Mouse (Mus musculus): Measurements from ENCODE around the gene Haao. TPM values are rescaled to one million over a fixed set of nuclear protein-coding genes. Genes with fewer than 3 reads are reported as not detected.
A peak's percentile ranks its signal among the peaks of the same experiment; 100 is the strongest.

The Haao gene
- total RNA-seq (2021): under 1 TPM in 1 of 2 experiments, not detected in 1; 0.30 TPM
- long read RNA-seq: 0 reads

DNA sequence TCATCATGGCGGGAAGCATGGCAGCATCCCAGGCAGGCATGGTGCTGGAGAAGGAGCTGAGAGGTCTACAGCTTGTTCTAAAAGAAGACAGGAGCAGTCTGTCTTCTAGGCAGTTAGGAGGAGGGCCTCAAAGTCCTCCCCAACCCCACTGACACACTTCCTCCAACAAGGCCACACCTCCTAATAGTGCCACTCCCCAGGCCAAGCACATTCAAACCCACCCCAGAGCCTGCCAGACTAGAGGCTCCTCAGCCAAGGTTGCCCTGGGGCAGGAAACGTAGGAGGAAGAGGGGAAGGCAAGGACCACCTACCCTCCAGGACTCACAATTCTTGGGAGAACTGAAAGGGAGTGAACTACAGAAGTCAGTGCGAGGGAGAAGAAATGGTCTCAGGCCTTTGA lies at the start of gene Haao:
Haao (minus strand) TSS at position 149 of the 400 bp plus-strand sequence.
- no peak for DNase-seq (ENCODE audit: low spot score in 2 of 2)

DNA sequence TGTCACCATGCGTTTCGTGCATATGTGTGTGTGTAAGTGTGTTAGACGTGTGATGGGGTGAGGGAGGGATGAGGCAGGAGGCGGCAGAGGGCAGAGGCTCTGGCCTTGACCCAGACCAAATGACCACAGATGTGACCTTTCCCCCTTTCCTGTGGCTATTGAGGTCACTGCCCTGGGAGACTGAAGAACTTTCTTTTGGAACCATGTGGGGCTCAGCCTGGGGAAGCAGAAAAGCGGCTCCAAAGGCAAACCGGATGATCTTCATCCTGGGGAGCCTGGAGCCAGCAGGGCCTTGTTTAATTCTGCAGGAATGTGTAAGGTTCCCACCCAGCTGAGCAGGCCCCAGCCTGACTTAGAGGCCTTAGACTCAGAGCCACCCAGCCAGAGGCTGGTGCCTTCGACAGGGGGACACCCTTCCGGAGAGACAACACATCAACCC lies 49.6 kb upstream of the Haao start:
- DNase-seq (ENCODE audit: low spot score in 2 of 2): no peak

DNA sequence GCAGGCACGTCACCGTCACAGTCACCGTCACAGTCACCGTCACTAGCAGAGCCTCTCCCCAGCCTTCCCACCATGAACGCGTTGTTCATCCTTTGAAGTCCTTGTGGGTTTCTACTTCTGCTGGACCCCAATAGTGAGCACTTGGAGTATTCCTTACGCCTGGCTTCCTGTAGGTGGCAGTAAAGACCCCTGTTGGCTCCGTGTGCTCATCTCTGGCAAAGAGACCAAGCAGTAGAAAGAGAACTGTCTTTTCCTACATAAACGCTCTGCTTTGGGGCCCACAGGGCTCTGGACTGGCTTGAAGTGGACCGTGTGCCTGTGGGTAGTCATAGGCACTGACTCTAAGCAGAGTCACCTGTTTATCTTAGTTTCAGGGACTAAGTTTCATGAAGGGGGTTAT lies 49.0 kb upstream of the Haao start:
- peak; percentile 21 to 65 for DNase-seq (ENCODE audit: low spot score in 2 of 2)

DNA sequence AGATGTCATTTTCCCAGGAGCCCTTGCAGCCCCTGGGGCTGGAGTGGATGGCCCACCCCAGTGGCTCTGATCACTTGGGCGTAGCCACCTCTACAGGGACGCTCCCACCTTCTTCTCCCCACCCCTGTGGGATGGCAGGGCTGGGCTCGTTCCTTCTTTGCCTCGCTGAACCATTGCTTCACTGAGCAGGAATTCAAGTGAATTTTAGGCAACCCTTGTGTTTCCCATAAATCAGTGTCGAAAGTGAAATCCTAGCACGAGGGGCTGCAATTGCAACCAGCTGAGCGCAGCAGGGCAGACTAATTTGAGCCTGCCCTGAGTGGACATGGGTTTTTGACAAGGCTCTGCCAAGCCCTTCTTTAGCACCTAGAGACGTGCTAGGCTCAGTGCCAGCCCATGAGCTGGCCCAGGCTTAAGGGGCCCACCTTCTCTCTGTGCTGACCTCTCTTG lies 47.6 kb upstream of the Haao start:
- DNase-seq (ENCODE audit: low spot score in 2 of 2): no peak

DNA sequence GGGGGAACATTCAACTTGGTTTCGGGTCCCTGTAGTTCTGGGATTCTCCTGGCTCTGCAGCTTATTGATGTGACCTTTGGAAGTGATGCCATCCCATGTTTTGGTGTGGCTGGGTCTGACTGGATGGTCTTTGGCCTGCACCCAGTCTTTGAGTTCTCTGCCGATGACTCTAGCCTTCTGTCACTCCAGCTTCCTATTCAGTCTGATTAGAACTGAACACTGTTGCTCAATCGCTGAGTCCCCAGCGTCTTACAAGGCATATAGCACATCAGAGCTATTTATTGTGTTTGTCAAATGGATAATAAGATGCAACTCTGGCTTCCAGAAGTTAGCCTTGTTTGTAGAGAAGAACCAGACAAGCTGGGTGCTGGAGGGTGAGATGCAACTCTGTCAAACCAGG lies 45.4 kb upstream of the Haao start:
- no peak for DNase-seq (ENCODE audit: low spot score in 2 of 2)

DNA sequence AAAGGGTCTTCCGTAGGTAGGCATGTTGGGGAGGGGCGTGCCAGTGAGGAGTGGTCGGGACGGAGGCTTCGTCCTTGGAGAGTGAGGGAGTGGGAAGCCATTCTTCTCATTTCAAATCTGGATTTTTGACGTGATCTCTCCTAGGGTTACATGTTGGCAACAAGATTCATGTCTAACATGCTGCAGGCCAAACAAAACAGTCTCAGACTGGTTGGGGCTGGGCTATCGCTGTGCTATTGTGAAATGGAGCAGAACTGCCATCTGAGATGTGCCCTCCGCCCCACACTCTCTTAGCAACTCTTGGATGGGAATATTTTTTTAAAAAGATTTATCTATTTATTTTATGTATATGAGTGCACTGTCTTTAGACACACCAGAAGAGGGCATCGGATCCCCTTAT lies 44.1 kb upstream of the Haao start:
- no peak for DNase-seq (ENCODE audit: low spot score in 2 of 2)

DNA sequence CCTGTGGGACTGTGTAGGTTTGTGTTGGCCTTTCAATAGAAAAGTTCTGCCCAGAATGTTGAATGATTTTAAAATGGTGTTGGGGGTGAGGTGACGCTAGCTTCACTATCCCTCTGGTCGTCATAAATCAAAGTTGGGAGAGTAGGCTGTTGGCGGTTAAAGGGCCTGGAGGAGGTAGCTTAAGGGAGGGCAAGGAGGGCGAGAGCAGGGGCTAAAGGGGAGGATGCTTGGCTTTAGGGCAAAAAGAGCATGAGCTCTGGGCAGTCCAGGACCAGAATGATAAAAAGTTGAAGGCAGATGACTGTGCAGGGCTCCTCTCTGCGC lies 42.6 kb upstream of the Haao start:
- no peak for DNase-seq (ENCODE audit: low spot score in 2 of 2)

DNA sequence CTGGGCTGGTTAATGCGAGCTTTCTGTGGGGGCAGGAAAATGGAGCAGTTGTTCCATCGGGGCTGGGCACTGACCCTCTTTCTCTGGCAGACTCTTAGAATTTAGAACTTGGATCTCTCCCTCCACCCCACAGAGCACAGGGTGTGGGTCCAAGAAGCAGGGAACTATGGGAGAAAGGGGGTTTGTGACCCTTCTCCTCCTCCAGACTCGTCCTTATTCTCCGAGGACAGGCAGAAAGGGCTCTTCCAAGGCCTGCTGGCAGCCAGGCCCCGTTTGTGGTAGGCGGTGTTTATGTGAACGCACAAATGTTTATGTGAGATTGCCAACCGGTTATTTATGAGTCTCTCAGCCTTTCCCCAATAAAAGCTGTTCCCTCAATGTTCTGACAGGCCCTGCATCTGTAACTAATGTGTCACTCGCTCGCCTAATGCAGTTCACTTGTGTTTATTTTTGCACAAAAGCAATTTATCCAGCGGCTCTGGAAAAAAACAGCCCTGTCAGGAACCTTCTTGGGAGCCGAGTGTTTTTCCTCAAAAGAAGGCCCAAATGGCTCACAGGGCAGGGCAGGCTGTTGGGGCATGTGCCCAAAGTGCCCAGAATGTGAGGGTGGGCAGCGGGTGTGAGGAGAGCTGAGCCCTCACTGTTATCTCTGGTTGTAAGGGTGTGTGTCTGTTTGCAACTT lies 42.1 kb upstream of the Haao start:
- peak; percentile 66 to 85 for DNase-seq (ENCODE audit: low spot score in 2 of 2)

DNA sequence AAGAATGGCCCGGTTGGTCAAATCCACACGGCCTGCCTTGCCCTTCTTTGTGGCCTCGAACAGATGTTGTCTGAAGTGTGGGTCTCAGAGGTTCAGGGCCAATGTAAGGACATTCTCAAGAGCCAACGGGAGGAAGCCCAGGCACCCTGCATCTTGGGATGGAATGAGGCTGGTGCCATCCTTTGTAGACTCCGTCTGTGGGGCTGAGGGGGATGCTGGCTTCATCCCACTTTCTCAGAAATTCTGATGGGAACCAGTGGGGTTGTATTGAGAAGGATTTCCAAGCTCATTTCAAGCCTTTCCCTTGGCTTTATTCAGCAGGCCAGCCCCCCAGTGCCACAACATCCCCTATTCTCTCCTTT lies 41.5 kb upstream of the Haao start:
- no peak for DNase-seq (ENCODE audit: low spot score in 2 of 2)

DNA sequence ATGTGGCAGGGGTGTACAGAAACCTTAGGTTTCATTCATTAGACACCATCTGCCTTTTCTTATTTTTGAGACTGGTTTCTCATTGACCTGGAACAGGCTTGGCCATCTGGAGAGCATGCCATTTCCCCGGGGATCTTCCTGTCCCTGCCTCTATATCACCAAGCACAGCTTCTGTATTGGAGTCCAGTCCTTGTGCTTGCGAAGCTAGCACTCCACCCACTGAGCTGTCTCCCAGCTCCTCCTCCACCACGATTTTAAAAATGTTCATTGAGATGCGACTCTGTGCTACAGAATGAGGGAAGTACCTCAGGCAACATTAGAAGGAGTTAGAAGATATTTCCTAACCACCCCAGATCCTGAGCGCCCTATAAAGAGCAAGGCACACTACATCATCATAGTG lies 39.5 kb upstream of the Haao start:
- DNase-seq (ENCODE audit: low spot score in 2 of 2): no peak

DNA sequence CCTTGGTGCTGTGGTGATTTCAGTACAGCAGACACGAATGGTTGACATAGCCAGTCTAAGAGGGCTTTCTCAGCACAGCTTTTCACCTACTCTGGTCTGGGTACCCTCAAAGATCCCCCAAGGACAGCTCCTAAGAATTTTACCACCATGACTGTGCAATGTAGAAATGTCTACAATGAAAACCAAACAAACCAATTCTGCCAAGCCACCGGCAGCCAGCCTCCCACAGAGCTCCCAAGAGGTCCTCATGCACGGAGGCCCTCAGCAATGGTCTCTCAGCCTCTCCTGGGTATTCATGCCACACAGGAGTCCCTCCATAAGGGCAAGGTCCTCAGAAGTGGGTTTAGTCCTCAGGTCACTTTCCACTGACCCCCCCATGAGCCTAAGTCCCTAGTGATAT lies 38.6 kb upstream of the Haao start:
- no peak for DNase-seq (ENCODE audit: low spot score in 2 of 2)

DNA sequence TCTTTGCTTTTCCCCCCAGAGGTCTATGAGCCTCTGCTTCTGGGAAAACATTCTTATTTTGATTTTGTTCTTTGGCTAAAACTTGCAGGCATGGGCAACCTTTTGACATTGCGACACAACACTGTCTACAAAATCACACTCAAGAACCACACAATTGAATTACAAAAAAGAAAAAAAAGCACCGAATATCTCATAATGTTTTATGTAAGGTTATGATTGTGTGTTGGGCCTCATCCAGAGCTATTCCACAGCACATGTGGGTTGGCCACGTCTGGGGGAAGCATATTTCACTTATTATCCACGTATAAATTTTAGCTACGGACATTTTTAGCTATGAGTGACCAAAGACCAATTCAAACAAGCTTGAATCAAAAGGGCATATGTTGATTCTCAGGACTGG lies 38.0 kb upstream of the Haao start:
- no peak for DNase-seq (ENCODE audit: low spot score in 2 of 2)

DNA sequence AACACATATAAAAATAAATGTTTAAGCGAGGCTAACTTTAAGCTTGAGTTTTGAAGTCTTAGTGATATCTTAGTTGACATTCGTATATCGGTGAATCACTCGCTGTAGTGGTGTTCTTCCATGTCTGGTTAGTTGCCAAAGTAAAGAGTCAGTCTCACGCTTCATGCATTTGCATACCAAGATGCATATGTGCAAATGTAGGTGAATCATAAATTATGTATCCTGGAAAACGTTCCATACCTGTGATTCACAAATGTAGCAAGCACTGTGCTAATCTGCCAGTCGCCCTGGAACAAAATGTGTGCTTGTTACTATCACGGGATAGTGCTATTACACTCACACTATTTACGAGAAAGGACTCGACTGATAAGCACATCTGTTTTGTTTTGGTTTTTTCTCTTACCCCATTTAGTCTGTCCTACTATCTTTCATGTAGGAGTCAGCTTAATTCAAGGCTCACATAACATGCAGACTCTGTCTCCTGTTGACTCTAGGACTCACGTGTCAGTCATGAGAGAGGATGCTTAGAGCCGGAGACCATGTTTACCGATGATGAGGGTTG lies 37.3 kb upstream of the Haao start:
- DNase-seq (ENCODE audit: low spot score in 2 of 2): no peak

DNA sequence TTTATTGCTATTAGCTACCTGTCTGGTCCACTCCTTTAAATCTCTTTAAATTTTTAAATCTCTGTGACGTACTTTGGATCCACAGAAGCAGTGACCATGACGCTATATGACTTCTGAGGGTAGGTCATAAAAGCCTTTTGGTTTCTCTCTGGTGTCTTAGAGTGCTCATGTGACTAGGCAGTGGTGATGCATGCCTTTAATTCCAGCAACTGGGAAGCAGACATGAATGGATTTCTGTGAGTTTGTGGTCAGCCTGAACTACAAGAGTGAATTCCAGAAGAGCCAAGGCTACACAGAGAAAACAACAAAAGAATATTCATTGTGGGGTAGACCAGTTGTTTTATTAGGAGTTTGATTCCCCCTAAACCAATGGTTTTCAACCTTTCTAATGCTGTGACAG lies 35.0 kb upstream of the Haao start:
- DNase-seq (ENCODE audit: low spot score in 2 of 2): no peak

DNA sequence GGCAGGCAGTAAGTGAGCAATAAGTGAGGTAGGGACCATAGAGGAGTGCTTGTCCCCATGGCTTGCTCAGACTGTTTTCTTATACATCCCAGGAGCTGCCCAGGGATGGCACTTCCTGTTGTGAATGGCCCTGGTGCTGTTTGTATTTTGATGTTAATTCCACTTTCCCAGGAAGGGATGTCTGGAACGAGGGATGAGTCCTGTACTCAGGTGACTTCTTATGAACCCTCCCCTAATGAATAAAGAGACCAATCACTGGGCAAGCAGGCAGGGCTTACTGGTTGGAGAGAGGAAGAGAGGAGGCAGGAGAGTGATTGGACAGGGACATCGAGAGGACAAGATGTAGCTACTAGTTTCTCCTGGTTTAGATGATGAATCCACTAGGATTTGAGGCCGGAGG lies 33.3 kb upstream of the Haao start:
- no peak for DNase-seq (ENCODE audit: low spot score in 2 of 2)

DNA sequence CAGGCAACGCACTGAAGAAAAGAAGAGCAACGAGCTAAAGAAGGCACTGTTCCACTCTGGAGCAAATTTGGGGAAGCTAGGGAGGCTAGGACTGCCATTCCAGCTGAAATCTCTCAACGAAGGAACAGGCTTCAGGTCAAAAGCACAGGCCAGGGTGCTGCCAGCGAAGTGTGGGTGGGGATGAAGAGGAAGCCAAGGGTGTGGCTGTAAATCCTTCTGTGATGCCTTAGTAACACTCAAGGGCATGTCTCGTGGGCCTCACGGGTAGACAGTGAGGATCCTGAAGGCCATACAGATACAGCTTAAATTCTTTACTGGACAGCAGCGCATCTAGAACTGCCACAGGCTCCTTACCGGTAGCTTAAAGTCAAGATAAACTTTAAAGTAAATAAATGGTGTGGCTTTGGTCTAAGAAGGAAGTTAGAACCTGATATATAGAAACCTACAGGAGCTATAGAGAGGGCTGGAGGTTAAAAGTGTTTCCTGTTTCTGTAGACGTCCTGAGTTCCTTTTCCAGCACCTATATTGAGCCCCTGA lies 32.5 kb upstream of the Haao start:
- DNase-seq (ENCODE audit: low spot score in 2 of 2): no peak

DNA sequence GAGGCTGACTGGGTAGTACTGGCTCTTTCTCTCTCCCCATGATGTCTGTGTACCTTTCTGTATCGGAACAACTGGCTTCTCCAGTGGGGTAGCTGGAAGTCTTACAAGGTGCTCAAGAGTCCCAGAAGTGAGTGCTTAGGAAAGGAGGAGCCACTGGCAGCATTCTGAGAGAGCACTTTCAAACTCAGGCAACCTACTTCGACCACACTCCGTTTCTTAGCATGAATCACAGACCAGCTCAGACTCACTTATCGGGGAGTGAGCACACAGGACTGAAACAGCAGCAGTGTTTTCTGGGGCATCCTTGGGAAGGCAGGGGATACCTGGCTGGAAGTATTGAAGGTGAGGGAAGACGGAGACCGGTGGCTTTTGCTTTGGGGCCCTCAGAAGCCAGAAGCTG lies 31.9 kb upstream of the Haao start:
- no peak for DNase-seq (ENCODE audit: low spot score in 2 of 2)

DNA sequence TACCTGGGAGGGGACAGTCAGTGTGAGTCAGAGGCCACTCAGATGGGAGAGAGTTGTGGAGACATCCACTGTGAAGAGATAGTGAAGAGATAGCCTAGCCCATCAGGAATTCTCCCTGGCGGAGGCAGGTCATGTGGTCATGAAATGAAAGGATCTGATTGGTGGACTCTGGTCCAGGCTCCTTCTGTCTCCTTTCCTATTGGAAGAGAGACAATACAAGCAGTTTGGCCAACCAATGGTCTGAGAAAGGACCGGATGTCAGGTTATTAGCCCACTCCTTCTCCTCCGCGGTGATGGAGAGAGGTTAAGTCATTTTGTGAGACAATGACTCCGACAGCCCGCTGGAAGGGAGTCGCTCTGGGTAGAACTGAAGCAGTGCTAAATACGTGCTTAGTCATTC lies 26.8 kb upstream of the Haao start:
- DNase-seq (ENCODE audit: low spot score in 2 of 2): no peak

DNA sequence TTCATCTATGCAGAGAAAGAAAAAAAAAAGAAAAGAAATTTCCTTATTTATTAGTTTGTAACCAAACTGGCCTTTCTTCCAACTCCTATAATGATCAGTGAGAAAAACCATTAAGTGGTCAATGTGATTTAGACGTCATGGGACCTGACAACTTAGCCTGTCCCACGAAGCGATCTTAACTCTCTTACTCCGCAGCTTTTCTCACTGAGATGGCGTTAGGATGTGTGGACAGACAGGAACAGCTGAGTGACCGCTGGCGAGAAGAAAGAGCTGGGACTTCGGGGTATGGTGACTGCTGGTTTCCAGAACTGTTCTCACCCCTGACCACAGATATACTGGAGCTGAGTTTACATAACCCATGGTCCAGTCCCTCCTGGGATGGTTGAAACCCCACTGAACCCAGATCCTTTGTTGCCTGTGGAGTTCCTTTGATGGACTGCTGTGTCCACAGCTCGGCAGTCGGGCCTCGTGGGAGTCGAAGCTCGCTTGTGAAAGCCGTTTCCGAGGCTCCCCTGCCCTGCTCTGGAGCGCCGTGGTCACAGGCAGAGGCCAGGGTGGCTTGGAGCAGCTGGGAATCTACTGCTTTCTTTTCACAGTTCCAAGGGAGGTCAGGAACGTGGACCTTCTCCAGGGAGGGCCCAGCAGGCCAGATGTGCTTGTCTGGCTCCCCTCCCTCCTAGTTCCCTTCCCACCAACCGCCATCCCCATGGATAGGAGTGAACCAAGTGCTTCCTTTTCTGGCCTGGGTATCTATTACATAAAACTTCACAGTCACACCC lies 25.8 kb upstream of the Haao start:
- no peak for DNase-seq (ENCODE audit: low spot score in 2 of 2)

DNA sequence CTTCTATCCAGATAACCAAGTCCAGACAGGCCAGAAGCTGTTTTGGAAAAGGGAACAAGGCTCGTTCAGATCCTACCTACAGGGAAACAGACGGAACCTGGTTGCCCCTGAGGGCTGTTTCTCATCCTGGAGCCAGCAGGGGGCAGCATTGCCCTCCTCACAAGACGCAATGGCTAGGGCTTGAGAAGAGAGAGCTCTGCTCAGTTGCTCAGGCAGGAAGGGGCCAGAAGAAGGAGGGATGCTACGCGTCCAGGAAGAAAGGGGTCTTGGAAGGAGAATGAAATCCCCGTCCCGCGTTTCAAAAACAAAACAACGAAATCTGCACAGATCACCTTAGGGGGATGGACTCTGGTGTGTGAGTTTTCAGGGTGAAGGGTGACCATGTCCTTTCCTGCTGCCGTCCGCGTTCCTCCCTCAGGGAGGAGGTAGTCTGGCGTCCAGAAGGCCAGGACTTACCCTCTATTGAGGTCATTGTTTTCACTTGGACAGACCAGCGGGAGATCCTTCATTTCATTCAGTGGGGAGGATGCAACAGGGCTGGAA lies 25.1 kb upstream of the Haao start:
- DNase-seq (ENCODE audit: low spot score in 2 of 2): peak; percentile 71 to 90

DNA sequence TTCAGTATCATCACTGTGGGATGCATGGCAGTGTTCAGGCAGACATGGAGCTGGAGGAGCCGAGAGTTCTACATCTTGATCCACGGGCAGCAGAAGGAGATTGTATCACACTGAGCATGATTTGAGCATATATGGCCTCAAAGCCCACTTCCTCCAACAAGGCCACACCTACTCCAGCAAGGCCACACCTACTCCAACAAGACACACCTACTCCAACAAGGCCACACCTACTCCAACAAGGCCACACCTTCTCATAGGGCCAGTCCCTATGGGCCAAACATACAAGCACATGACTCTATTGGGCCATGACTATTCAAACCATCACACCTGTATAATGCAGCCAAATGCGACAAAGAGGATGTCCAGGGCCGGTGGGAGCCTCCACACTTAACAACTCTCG lies 23.6 kb upstream of the Haao start:
- no peak for DNase-seq (ENCODE audit: low spot score in 2 of 2)

DNA sequence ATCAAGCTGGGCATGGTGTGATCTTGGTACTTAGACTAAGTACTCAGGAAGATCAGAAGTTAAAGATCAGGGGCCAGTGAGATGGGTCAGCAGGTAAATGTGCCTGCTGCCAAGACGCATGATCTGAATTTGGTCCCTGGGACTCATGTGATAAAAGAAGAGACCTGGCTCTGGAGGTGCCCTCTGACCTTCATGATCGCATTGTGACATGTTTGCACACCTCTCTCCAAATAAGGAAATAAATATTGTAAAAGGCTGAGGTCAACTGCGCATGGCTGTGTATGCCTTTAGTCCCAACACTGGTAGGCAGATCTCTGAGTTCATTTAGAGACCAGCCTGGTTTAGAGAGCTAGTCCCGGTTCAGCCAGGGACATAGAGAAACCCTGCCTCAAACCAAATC lies 22.6 kb upstream of the Haao start:
- no peak for DNase-seq (ENCODE audit: low spot score in 2 of 2)

Data from layer of hippocampus, adult 18-20 months (tissue).